Mouse (Mus musculus): ENCODE measurements at regions not wholly inside any gene's neighbourhood (a gene's known extent, or its start where the extent isn't known, plus 50 kb on each side); places are given as distances from the start of the nearest gene placed in this dataset.

DNA sequence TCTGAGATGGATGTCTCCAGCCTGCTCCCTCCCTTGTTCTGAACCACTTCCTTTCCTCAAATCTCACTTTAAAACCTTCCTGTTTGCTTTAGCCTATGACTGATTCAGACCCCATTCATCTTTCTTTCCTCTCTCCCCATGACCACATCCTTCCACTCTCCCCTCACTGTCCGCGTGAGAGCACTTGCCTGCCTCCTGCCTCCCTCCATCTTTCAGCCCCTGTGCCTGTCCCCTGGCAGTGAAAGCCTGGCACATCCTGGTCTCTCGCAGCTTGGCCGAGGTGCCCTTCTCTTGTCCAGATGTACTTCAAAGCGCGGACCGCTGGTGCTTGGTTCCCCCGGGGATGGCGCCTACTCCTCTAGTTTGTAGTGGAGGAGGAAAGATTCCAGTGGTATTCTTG is 416.3 kb downstream of the Ccdc171 start:
- no peak overlapping the region for H3K27ac ChIP-seq (ENCODE audit: insufficient read depth, low read depth, low read length)
- TF ChIP-seq CTCF (IDR thresholded peaks at IDR 0.05; ENCODE audit: extremely low read depth, insufficient read length, insufficient replicate concordance, low read depth, low read length) (no peak), POLR2A (IDR thresholded peaks at IDR 0.05; ENCODE audit: low read depth, low read length) (no peak)
- WGBS: 76% methylated on average over 9 of the region's 9 CpGs
- H3K4me1 ChIP-seq (ENCODE audit: control insufficient read depth, insufficient read depth, insufficient read length, low read length): no peaks in the 10 kb centered on the region
- H3K36me3 ChIP-seq (ENCODE audit: control insufficient read depth, insufficient read depth, low read length): no peaks in the 10 kb centered on the region
- no peak overlapping the region for H3K4me3 ChIP-seq (ENCODE audit: low read depth, low read length)
- H3K27me3 ChIP-seq (ENCODE audit: control insufficient read depth, insufficient read depth, low read length): no peaks in the 10 kb centered on the region

DNA sequence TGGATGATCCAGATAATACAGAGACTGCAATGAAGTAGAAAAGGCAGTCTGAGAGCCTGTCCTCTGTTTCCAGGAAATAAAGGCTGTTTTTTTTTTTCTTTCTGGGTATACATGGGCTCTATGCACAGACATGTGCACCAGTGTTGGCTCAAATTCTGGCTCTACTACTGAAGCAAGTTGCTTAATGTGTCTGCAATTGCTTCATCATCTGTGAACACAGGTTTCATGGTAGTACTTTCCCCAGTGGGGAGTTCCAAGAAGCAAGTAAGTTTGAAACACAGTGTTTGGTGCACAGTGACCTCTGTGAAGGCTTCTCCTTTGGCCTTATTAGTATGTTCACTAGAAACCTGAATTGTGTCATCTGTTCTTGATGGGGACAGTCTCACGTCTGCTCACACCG is 424.3 kb downstream of the Ccdc171 start:
- Histone ChIP-seq H3K4me1 (ENCODE audit: control insufficient read depth, insufficient read depth, insufficient read length, low read length) (no peaks in the 10 kb centered on the region), H3K36me3 (ENCODE audit: control insufficient read depth, insufficient read depth, low read length) (no peaks in the 10 kb centered on the region), H3K4me3 (ENCODE audit: low read depth, low read length) (no peak overlapping the region), H3K27ac (ENCODE audit: insufficient read depth, low read depth, low read length) (no peak overlapping the region), H3K27me3 (ENCODE audit: control insufficient read depth, insufficient read depth, low read length) (no peaks in the 10 kb centered on the region)
- 84% methylated on average over 2 of the region's 2 CpGs for WGBS
- TF ChIP-seq POLR2A (IDR thresholded peaks at IDR 0.05; ENCODE audit: low read depth, low read length) (no peak), CTCF (IDR thresholded peaks at IDR 0.05; ENCODE audit: extremely low read depth, insufficient read length, insufficient replicate concordance, low read depth, low read length) (no peak)

DNA sequence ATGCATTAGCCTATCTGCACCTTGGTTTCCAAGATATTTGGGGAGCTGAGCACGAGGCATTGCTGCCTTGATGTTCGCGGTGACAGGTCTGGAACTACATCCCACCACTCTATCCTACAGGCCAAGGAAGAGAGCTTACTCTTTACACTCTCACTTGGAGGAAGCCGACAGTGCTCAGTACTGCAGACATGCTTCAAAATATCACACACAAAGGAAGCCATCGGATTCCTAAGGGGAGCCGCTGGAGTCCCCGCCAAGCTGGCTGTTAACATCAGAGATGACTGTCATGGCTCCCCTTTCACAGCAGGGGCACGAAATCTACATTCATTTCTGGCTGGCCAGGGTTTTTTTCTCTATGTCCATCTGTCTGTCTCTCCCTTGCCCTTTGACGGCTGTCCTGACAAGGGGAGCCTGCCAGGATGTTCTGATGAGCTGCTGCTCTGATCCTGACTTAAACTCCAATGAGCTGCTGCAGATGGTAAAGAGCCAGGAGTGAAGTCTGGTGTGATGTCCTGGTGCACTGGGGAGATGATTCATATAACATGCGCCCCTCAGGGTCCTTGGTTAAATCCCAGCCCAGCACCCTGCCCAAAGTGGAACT is 425.6 kb downstream of the Ccdc171 start:
- H3K4me1 ChIP-seq (ENCODE audit: control insufficient read depth, insufficient read depth, insufficient read length, low read length): no peaks in the 10 kb centered on the region
- no peaks in the 10 kb centered on the region for H3K27me3 ChIP-seq (ENCODE audit: control insufficient read depth, insufficient read depth, low read length)
- TF ChIP-seq CTCF (IDR thresholded peaks at IDR 0.05; ENCODE audit: extremely low read depth, insufficient read length, insufficient replicate concordance, low read depth, low read length) (no peak), POLR2A (IDR thresholded peaks at IDR 0.05; ENCODE audit: low read depth, low read length) (no peak)
- no peak overlapping the region for H3K4me3 ChIP-seq (ENCODE audit: low read depth, low read length)
- 79% methylated on average over 10 of the region's 10 CpGs for WGBS
- no peaks in the 10 kb centered on the region for H3K36me3 ChIP-seq (ENCODE audit: control insufficient read depth, insufficient read depth, low read length)
- no peak overlapping the region for H3K27ac ChIP-seq (ENCODE audit: insufficient read depth, low read depth, low read length)

DNA sequence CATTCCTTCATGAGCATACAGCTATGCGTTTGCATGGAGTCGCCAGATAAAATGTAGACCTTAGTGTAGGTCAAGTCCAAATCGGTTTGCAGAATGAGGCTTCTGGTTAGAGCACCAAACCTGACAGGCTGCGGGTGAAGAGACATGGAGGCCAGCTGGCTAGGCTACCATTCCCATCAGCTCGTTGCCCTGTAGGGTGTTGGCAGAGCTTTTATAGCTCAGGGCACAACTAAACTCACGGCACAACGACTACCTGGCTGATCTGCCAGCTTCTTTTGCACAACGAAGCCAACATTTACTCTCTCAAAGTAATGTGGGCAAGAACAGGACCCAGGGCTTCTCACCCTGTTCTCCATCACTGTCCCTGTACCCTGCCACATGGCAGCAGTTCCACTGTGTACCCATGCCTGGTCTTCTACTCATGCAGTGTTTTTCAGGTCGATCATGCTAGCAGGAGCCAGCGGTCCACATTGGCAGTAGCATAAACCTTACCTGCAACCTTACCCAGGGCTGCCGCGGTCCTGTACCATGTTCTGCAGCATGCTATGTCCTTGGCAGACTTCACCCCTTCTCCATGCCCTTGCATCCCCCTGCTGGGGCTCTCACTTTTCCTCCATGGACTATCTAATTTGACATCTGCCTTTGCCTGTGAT is 431.0 kb downstream of the Ccdc171 start:
- H3K4me1 ChIP-seq (ENCODE audit: control insufficient read depth, insufficient read depth, insufficient read length, low read length): no peaks in the 10 kb centered on the region
- TF ChIP-seq CTCF (IDR thresholded peaks at IDR 0.05; ENCODE audit: extremely low read depth, insufficient read length, insufficient replicate concordance, low read depth, low read length): no peak
- no peak for TF ChIP-seq POLR2A (IDR thresholded peaks at IDR 0.05; ENCODE audit: low read depth, low read length)
- WGBS: 87% methylated on average over 12 of the region's 12 CpGs
- H3K36me3 ChIP-seq (ENCODE audit: control insufficient read depth, insufficient read depth, low read length): no peaks in the 10 kb centered on the region
- no peak overlapping the region for H3K4me3 ChIP-seq (ENCODE audit: low read depth, low read length)
- no peak overlapping the region for H3K27ac ChIP-seq (ENCODE audit: insufficient read depth, low read depth, low read length)
- H3K27me3 ChIP-seq (ENCODE audit: control insufficient read depth, insufficient read depth, low read length): no peaks in the 10 kb centered on the region

DNA sequence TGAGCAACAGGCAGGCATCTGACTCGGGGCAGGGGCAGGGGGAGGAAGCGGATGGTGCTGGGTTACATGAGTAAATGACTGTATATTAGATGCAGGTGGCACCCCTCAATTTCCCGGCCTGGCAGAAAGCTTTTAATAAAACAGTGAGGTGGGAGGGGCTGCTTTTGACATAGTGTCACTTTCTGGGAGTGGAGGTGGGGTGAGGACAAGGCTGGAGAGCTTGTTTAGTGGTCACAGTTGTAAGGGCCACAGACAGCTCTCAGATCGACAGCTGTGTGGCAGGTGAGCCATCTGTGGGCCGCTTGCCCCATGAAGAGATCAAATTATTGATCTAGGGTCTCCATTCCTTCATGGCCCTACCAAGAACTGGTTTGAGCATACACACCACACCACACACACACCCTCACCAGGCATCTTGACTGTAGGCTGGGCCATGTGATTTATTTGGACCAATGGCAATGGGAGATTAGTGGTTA is 431.9 kb downstream of the Ccdc171 start:
- H3K36me3 ChIP-seq (ENCODE audit: control insufficient read depth, insufficient read depth, low read length): no peaks in the 10 kb centered on the region
- H3K4me3 ChIP-seq (ENCODE audit: low read depth, low read length): no peak overlapping the region
- TF ChIP-seq CTCF (IDR thresholded peaks at IDR 0.05; ENCODE audit: extremely low read depth, insufficient read length, insufficient replicate concordance, low read depth, low read length) (no peak), POLR2A (IDR thresholded peaks at IDR 0.05; ENCODE audit: low read depth, low read length) (no peak)
- H3K27me3 ChIP-seq (ENCODE audit: control insufficient read depth, insufficient read depth, low read length): no peaks in the 10 kb centered on the region
- 74% methylated on average over 5 of the region's 5 CpGs for WGBS
- H3K4me1 ChIP-seq (ENCODE audit: control insufficient read depth, insufficient read depth, insufficient read length, low read length): no peaks in the 10 kb centered on the region
- H3K27ac ChIP-seq (ENCODE audit: insufficient read depth, low read depth, low read length): no peak overlapping the region

DNA sequence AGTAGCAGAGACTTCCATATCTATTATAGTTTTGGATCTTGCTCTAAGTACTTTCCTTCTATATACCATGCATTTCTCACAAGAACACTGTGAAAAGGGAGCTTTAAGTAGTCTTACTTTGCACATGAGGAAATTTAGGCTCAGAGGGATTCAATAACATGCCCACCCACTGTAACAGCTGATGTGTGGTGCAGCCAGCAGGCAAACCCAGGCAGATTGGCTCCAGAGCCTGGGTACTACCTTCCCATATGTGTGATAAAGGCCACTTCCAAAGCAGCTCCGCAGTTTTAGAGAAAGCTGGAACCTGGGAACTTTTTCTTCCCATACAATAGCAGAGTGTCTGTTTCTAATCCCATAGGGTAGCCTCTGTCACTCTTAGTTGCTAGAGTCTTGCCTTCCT is 441.6 kb downstream of the Ccdc171 start:
- H3K27me3 ChIP-seq (ENCODE audit: control insufficient read depth, insufficient read depth, low read length): no peaks in the 10 kb centered on the region
- no peaks in the 10 kb centered on the region for H3K36me3 ChIP-seq (ENCODE audit: control insufficient read depth, insufficient read depth, low read length)
- no peak for TF ChIP-seq CTCF (IDR thresholded peaks at IDR 0.05; ENCODE audit: extremely low read depth, insufficient read length, insufficient replicate concordance, low read depth, low read length)
- no peak for TF ChIP-seq POLR2A (IDR thresholded peaks at IDR 0.05; ENCODE audit: low read depth, low read length)
- H3K4me1 ChIP-seq (ENCODE audit: control insufficient read depth, insufficient read depth, insufficient read length, low read length): no peaks in the 10 kb centered on the region
- WGBS: 71% methylated on average over 1 of the region's 1 CpGs
- H3K27ac ChIP-seq (ENCODE audit: insufficient read depth, low read depth, low read length): no peak overlapping the region
- no peak overlapping the region for H3K4me3 ChIP-seq (ENCODE audit: low read depth, low read length)

DNA sequence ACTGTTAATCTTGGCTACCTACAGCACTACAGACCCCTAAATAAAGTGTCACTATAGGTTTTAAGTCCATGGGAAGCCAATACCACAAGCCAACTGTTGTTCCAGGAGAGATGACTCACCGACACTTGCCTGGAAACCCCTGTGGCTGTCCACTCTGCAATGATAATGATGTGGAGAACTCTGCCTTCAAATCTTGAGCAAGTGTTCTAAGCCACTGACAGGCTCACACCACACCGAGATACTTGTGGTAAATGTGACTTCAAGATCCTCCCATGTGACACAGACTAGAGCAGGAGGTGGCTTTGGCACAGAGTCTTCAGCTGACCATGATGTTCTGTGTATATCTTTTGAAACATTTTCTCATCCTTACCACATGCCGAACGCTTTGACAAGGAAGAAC is 447.8 kb downstream of the Ccdc171 start:
- no peaks in the 10 kb centered on the region for H3K36me3 ChIP-seq (ENCODE audit: control insufficient read depth, insufficient read depth, low read length)
- no peaks in the 10 kb centered on the region for H3K4me1 ChIP-seq (ENCODE audit: control insufficient read depth, insufficient read depth, insufficient read length, low read length)
- TF ChIP-seq POLR2A (IDR thresholded peaks at IDR 0.05; ENCODE audit: low read depth, low read length) (no peak), CTCF (IDR thresholded peaks at IDR 0.05; ENCODE audit: extremely low read depth, insufficient read length, insufficient replicate concordance, low read depth, low read length) (no peak)
- H3K4me3 ChIP-seq (ENCODE audit: low read depth, low read length): no peak overlapping the region
- WGBS: 83% methylated on average over 4 of the region's 4 CpGs
- no peaks in the 10 kb centered on the region for H3K27me3 ChIP-seq (ENCODE audit: control insufficient read depth, insufficient read depth, low read length)
- no peak overlapping the region for H3K27ac ChIP-seq (ENCODE audit: insufficient read depth, low read depth, low read length)

Data from small intestine, adult 2 months (tissue).